Mouse (Mus musculus) thymus, postnatal 4 days (tissue): ENCODE measurements at regions not wholly inside any gene's neighbourhood (a gene's known extent, or its start where the extent isn't known, plus 50 kb on each side); places are given as distances from the start of the nearest gene placed in this dataset.
A peak's percentile ranks its signal among the peaks of the same experiment; 100 is the strongest.

ENCODE experiments used
- DNase-seq: peaks from one replicate; pipeline ENCODE4 v3.0.0; 2021

DNA sequence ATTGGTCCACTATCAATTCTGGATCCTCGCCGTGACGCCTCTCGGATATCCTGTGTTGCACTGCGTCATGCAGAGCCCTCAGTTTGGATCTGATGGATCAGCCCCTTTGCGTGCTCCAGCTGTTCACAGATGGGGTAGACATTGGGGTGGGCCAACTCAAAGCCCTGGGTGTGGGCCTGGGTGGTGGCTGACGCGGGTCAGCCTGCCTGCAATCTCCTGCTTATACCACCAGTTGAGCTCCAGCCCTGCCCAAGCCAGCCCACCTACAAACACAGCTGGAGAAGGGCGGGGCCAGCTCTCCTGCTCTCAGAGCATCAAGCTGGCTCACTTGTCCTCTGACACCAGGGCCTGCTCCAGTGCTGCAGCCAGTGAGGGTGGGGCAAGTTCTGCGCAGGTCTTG is 73.1 kb downstream of the Rps15a start:
- DNase-seq, result no peak

DNA sequence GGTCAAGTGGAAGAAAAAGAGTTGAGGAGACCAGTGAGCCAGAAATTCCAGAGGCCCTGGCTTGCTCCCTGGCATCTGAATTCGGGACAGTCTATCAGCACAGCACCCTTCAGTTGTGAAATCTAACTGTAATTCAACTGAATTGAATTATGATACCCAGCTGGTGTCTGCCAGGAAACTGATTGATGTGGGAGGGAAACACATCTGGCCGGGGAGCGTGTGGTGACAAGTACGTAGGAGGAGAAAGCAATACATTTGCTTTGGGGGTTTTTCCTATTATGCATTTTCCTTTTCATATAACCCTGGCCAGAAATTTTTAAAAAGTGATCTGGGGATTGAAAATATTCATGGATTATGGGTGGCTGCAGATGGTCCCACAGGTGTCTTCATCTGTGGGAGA is 76.1 kb downstream of the Rps15a start:
- DNase-seq, result no peak

DNA sequence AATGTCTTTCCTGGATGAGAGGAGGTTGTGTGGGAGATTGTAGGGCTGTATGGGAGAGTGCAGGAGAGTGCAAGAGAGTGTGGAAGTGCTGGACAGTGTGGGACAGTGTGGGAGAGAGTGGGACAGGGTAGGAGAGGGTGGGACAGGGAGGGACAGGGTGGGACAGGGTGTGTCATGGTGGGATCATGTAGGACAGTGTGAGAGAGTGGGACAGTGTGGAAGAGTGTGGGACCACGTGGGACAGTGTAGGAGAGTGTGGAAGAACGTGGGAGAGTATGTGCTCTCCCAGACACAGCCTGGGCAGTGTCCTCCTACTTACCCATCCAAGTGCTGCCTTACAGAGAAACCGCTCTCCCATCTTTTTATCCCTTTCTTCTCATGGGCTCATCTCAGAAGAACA is 78.9 kb downstream of the Rps15a start:
- DNase-seq, result no peak

DNA sequence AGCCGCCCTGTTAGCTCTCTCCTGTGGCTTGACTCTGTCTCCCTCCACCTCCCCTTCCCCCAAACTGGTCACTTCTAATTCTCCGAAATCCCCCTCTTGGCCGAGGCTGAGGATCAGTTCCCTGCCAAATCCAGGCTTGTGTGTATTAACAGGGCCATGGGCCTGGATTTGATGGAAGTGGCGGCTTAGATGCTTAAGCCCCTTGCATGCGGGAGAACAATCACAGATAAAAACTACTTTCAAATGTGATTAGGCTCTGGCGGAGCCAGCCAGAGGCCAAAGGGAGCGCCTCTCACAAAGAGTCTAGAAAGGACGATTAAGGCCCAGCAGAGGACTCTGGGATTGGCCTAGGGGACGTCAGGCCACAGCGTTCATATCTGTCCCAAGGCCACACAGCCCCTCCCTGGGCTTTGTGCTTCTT is 89.9 kb downstream of the Rps15a start:
- no peak for DNase-seq

DNA sequence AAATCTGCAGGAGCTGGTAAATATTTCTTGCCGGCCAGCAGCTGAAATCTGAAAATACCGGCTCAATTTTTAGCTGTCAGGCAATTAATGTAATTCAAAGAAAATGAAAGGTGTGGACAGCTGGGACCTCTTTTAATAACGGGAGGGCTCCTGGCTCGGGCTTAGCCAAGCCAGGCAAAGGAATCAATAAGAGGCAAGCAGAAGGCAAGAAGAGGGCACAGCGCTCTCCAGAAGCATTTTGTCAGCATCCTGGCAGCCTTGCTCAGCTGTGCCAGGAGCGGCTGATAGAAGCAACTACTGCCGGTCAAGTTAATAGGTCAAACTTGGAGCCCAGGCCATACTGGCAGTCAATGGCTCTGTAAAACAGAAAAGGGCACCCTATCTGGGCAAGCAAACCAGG is 111.4 kb downstream of the Rps15a start:
- DNase-seq, result no peak

DNA sequence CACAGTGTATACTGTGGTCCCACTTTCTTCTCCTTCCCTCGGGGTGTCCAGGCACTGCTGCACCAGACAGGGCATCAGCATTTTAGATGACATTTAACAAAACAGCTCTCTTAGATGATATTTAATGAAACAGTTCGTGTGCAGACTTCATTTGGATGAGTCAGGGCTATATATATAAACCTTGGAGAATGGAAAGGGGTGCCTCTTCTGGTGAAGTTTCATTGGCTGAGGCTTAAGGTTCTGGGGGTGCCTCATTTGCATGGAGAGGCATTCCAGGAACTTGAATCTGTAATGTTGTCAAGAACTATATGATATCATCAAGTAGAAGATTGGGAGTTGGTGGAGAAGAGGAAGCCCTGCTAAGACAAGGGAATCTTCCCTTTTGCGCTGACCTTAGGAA is 114.1 kb downstream of the Rps15a start:
- DNase-seq, result no peak

DNA sequence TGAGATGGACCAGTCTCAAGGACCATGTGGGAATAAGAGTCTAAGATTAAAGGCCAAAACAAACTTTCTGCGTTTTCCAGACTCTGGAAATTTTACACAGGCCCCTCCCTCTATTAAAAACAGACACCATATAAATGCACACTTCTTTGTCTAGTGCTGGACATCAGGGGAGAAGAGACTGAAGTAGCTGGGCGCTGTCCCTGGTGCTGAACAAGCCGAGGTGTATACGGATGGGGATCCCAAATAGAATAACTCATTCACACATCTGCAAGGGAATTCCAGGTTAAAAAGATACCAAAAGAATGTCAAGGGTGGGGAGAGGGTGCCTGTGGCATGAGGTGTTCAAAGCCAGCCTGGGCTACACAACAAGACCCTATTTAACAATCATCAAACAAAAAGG is 114.9 kb downstream of the Rps15a start:
- DNase-seq, result peak; percentile 68

DNA sequence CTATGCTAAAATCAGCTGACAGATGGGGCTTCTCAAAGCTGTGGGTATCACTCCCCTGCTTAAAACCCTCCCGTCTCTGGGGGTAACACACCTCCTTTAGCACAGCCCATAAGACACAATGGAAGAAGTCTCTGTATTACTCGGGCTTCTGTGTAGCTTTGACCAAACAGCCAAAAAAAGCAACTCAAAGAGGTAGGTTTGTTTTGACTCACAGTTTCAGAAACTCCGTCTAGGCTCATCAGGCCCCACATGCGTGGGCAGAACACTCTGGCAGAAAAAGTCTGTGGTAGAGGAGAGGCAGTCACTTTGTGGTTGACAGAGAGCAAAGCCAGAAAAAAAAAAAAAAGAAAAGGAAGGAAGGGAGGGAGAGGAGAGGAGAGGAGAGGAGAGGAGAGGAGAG is 133.8 kb downstream of the Rps15a start:
- no peak for DNase-seq

DNA sequence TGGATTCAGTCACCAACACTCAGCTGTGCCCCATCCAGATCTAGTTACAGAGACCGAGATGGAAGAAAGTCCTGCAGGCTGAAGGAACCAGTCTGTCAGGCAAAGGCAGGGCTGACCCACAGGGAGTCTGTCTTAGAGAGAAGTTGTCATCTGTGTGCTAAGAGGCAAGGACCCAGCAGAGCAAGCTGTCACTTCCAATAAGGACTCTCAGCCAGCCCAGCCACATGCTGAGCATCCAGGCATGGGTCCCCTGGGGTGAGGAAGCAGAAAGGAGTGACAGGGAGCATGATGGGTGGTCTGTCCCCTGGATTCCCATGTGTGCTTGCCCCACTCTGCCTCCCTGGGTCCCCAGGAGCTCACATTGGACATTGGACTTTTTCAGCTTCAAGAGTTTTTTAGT is 144.8 kb downstream of the Rps15a start:
- no peak for DNase-seq

DNA sequence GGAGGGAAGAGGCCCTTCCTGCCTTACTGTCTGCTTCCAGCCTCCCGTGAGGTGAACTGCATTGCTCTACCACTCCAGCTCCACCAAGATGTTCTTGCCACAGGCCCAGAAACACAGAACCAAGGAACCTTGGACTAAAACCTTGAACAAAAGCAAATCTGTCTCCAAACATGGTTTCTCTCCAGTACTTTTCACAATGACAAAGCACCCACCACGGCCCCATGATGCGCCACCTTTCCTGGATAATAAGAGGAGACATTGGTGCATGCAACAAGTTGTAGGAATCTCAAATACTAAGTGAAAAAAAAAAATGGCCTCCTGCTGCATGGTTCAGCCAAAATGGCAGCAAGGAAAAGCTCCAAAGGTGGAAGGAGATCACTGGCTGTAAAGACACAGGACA is 172.6 kb downstream of the Rps15a start:
- DNase-seq, result no peak

DNA sequence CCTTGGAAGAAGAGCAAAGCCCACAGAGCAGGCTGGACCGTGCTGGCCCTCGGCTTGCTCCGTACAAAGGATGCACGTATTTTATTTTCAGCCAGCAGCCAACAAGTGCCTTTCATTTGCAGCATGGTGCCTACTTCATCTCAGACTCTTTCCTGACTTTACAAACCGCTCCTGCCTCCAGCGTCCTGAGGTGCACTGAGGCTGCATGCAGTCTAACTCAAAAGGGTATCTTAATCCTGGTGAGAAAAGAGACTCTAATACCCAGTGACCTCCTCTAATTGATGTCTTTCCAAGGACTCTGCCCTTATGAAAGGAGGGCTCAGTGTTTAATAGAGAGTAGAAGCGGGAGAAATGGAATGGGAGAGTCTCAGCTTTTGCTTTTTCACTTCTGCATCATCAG is 176.4 kb downstream of the Rps15a start:
- DNase-seq, result no peak

DNA sequence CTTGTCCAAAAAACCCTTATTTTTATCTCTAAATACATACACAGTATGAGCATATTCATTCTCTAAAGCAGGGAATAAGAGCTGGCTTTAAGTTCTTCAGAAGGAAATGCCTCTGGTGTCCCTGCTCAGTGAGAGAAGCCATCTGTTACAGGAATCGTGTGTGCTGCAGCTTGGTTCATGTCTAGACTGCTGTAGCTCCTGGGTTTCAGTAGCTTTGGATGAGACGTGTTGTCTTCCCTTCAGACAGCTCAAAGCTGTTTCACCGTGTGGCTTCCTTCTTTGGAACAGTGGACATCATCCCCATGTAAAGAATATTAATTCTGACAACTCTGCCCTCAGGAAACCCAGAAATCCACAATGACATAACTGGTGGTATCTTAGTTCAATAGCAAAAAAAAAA is 181.1 kb downstream of the Rps15a start:
- DNase-seq, result no peak

DNA sequence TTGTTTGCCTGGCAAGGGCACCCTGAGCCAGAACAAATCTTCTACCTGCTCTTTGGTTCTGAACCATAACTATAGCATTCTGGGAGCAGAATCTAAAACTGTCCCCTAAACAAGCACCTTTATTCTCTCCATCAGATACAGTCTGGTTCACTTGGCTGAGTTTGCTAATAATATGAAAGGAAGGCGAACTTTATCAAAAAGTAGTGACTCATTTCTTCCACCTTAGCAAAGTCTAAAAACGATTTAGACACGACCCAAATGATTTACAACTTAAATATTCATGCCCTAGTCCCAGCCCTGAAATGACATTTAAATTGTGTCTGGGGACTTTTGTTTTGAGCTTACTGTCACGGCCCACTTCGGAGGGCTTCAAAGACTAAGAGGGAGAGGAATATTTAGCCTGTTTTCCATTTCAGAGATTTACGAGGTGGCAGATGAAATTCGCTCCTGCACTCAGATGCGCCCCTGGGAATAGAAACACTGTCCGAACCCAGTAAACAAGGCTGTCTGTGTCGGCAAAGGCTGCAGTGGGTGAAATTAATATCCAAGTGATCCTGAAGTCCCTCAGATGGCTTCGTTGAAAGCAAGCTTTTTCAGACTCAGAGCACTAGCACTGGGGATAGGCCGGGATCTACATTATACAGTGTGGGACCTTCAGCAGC is 184.6 kb downstream of the Rps15a start:
- no peak for DNase-seq

DNA sequence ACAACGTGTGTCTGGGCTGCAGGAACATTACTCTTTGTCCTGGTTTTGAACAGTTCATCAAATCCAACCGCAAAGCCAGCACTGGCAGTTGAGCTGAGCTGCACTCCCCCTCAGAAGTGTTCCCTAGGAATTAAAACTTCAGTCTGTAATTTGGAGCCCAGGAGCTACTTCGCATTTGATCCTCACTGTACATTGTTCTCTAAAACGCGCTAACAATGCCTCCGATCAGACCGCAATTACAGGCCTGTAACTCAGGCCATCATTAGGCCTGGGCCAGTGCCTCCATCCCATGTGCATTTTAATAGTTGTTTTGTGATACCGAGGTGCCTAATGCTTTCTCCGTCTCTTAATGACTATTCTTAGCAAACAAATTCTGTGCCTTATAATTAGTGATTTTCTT is 185.6 kb downstream of the Rps15a start:
- no peak for DNase-seq

DNA sequence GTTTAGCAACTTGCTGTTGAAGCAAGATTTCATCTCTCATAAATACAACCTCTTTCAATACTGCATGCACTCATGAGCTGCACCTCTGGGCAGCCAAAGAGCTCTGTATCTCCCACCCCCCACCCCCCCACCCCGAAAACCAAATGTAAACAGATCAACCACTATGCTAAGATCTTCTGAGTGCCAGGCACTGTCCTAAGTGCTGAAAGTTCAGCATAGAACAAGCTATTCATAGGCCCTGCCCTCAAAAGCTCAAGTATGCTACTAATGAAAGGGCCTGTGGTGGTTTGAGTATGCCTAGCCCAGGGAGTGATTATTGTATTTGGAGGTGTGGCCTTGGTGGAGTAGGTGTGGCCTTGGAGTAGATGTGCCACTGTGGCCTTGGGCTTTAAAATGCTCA is 189.6 kb downstream of the Rps15a start:
- no peak for DNase-seq

DNA sequence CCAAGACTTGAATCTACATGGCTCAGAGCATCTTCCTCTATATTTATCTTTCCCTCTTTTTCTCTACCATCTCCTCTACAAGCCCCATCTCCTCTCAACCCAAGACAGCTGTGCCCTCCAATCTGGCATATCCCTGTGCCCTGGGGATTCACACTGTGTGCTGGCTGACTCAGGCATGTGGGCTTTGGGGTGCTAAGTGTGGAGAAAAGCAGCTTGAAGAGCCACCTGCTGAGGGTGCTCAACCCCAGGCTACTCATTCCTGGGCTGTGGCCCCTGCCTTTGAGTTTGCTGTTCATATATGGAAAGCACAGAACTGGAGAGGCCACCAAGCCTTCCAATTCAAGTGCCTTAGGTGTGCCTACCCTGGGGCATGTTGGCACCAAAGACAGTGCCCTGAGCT is 193.7 kb downstream of the Rps15a start:
- DNase-seq, result no peak

DNA sequence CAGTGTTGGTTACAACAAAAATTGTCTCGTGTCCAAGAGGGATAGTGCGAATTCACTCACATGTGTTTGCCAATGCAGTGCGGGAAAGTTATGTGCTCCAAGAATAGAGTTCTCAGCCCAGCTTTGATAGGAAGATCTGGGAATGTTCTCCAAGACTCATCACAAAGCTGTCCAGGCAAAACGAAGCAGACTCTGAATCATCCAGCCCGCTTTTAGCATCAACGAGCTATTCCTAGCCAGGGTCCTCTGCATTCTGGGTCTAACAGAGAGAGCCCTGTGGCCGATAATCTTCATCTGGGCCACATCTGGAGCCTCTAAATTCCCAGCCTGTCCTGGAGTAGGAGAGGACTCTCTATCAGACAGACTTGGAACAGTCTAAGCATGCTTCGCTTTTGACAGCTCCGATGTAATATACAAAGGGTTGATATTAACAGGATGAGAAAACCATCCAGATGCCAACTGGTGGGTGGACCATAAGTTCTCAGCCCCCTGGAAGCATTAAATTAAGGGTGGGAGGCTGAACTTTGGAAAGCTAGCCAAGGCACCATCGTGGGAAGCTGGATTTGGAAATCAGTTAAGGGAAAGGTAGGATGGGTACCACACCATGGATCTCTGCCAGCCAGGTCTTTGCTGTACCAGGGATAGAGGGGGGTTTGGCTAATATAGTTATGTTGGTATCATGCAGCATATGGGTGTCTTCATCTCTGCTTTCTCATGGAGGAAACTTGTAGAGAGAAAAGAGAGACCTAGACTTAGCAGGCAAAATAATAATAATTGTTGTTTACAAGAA is 197.6 kb downstream of the Rps15a start:
- no peak for DNase-seq

DNA sequence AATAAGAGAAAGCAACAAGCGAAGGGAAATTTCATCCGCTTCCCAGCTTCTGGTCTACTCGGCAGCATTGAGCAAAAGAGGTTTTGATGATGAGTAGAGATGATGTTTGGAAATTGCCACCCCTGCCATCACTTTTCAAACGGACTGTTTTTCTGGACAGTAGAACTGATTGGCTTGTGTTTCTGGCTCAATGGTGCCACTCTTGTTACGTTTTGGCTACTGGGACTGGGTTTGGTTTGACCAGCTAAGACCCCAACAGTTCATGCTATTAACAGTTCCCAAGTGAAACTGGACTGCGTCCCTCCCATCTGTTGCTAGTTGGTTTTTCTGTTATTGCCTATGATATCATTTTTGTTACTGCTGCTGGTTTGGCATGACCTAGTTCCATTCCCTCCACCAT is 199.1 kb downstream of the Rps15a start:
- DNase-seq, result no peak

DNA sequence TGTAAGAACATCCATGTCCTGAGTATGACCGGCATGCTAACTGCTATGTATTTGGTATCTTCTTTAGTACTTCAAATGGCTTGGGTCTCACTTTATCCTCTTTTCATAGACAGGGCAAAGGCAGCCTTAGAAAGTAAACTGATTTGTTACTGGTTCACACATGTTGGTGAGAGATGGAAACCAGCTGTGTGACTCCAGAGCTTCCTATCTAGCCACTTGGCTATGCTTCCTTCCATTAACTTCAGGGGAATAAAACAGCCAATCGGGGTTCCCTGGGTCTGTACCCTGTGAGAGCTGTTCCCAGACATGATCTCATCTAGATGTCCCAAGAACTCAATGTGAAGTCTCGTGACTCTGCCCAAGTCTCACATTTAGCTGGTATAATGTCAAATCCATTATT is 203.5 kb downstream of the Rps15a start:
- DNase-seq, result no peak

DNA sequence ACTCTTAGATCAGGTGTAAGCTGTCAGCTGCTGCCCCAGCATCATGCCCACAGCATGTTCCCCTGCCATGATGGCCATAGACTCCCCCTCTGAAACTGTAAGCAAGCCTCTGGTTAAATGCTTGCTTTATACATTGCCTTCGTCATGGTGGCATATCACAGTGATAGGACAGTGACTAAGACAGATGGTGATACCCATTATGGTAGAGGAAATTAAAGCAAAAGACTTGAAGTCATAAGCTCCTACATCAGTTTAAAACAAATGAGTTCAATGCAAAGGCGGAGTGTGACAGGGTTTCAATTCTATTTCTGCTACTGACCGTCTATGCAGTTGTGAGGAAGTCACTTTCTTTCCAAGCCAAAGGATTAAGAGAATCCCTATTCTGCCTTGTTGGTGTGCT is 204.9 kb downstream of the Rps15a start:
- no peak for DNase-seq

DNA sequence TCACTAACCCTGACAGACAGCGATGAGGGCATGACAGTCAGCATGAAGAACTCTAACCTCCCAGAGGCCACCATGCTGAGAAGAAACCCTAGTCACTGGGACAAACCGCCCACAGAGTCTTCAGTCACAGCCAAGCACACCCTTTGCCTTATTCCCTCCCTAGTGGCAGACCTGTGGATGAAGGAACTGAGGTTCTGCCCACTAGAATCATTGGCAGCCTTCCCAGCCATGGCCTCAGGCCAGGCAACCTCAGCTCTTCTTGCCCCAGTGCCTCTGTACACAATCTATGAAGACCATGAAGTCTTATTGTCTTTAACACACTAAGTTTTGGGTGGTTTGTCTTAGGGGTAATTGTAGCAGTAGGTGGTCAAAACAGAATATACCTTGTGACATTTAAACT is 219.5 kb downstream of the Rps15a start:
- no peak for DNase-seq

DNA sequence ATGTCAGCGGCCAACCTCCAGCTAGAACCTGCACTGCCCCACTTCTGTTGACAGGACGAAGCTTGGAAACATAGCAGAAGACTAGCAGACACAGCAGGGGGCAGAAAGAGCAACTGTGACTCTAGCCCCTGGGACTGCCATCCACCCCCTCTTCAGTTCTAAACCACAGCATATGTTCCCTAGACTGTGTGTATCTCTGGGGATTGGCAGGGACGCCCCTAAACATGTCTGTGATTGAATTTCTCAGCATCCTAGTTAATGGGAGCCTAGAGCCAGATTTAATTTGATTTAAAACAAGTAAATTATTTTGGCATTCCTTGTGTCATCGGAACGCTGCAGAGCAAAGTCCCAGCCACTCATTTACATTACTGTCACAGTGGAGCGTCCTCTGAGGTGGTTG is 228.7 kb downstream of the Rps15a start:
- no peak for DNase-seq

DNA sequence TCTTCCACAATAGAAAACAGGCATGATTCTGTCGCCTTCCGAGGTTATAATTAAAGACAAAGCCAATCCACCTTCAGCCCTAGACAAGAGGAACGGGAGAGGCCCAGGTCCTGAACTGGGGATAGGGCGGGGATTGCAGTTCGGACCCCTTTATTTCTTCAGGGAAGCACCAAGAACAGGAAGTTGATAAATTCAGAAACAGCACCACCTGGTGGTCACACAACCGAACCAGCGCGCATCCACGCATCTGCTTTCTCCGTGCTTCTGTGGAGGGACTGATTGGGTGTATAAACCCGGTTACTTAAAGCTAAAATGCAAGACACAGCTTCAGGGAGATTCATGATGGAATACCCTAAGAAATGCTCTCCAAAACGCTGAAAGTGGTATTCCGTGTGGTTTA is 233.2 kb downstream of the Rps15a start:
- peak; percentile 81 for DNase-seq

DNA sequence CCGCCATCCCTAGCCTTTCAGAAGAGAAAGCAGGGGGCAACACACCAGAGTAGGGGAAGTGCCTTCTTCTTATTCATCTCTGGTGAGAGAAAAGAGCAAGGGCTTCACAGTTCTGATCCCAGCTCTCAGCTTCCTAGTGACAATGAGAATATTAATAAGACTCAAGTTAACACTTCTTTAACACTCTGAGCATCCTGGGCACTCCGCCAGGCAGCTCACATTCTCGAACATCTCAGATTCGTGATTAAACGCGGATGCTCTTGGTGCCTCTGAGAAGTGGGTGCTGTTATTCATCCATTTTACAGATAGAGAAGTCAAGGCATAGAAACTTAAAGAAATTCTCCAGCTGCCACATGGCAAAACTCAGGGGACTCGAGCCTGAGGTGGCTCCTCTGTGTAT is 237.1 kb downstream of the Rps15a start:
- no peak for DNase-seq

DNA sequence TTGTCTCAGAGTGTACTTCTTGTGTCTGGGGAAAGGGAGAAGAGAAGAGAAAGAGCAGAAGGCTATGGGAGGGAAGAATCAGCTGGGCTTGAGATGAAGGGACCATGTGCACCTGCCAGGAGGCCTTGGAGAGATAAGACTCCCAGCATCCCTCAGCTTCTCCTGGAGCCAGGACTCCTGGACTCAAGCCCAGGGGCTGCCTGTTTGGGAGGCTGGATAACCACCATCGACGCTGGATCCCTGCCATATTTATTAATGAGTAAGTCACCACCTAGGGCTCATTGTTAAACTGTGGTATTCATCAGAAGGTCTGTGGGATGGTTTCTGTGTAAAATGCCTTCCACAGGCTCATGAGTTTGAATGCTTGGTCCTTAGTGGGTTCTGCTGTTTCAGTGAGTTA is 240.7 kb downstream of the Rps15a start:
- no peak for DNase-seq
